Mouse (Mus musculus): ENCODE data around the gene B3gnt4.

DNA sequence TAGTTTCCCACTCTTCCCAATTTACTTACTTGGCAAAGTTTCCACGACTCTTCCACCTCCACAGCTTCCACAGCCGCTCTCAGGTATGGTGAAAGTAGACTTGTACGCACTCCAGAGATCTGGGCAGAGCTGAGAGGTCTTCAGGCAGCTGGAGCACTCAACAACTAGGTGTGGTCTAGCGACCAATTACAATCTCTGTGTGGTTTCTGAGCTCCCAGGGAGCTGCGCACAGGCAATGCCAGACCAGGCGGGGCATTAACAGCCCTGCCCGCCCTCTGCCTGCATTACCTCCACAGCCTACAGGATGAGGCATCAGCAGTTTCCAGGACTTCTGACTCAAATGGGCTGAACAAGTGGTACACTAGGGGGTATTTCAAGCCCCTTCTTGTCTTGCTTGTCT, 15.0 kb downstream of the B3gnt4 start, which contains the start of gene Gm49027:
- TF ChIP-seq CTCF (conservative IDR thresholded peaks at IDR 0.05; ENCODE audit: low read length) (no peak), POU5F1 (IDR thresholded peaks at IDR 0.05; ENCODE audit: borderline replicate concordance, low read length) (no peak), NANOG (IDR thresholded peaks at IDR 0.05; ENCODE audit: borderline replicate concordance, low read length) (no peak)
